Mouse (Mus musculus): Measurements from ENCODE around the gene Rgs6.

Rgs6 gene

DNA sequence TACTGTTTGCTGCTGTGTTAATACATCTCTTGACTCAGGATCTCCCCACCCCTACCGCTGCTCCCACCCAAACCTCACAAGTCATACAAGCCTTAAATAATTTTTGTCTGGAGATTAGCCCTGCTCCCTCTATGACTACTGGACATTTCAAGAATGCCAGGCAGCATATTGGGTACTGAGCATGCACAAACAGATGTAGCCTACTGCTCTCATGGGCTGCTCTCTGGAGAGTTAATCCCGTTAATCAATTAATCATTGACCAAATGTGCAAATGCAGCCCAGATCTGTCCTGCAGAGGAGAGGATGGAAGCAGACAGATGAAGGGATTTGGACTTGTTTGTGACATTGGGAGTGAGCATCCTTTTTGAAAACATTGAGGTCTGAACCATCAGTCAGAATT, at the start of gene Rgs6:
TSS of gene Rgs6 (plus strand) at position 276 of the 400 bp plus-strand sequence.
- 96% methylated on average over 2 of the region's 2 CpGs for WGBS

DNA sequence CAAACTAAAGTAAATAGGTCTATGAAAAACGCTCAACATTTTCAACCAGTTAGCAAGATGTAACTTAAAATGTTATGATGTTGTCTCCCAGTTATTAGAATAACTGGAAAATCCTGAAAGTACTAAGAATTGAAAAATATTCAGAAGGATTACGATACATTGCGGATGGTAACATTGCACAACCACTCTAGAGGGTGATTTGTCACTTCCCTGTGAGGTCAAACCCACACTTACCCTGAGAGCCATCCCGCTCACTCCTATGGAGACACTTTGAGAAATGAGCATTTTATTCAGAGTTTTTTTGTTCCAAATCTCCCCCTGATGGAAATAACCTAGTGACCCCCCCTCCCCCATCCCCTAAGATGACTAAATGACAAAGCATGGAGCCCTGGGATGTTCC, 41.0 kb upstream of the Rgs6 start:
- 96% methylated on average over 4 of the region's 4 CpGs for WGBS

DNA sequence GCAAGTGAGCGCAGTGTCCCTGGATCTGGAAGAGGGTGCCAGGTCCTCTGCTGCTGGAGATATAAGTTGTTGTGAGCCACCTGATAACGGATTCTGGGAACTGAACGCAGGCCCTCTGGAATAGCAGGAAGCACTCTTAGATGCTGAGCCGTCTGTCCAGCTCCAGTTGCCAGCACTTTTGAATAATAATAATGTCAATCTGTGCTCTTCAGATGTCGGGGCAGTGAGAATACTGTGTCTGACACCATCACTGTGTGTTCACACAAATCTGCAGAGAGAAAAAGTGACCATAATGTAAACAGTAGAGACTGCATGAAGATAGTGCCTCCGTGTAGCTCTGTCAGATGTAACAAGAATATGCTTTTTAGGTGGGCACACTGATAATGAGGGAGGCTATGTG, 38.9 kb upstream of the Rgs6 start:
- WGBS = 68% methylated on average over 6 of the region's 6 CpGs

DNA sequence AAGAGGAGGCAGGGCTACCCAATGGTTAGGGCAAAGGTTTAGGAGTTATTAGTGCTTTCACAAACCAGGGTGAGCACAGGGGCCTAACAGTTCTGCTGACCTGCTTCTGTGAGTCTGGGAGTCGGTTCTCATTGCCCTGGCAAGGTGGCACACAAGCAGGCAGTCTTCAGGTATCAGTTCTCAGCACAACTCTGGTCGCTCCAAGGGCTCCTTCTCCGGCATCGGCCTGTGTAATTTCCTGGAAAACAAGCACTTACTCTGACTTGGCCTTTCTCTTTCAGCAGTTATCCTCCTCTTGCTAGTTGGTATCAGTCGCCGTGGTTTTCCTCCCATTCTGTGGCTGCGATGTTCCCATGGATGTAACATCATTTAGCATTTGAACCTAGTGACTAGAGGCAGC, 38.0 kb upstream of the Rgs6 start:
- WGBS = 89% methylated on average over 7 of the region's 7 CpGs

DNA sequence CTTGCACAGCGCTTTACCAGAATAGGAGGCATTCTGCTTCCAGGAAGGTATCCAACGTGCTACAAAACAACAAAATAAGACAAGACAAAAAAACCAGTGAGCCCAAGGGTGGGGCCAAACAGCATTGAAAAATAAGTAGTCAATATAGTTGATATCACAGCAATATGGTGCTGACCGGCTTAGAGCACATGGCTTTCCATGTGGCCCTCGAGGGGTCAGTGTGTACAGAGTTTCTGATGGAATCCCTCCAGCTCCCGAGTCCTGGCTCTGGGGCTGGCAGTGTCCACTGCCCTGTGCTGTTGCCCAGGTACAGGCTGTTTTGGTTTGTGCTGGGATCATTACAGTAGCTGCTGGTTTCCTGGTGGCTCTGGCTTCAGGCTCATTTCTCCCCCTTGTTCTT, 35.7 kb upstream of the Rgs6 start:
- 94% methylated on average over 5 of the region's 5 CpGs for WGBS

DNA sequence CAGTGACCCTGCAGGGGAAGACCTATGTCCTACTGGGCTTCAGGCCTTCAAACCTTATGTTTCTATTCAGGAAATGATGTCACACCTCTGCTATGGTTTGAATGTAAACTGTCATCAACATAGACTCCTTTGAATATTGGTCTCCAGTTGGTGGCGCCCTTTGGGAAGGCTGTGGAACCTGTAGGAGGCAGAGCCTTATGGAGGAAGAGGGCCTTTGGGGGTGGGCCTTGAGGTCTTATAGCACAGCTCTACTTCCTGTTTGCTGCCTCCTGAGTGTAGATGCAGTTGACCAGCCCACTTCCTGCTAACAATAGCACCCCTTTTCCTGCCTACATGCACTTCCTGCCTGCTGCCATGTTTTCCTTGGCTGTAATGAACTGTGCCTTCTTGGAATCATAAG, 19.7 kb upstream of the Rgs6 start:
- WGBS = 77% methylated on average over 1 of the region's 1 CpGs

DNA sequence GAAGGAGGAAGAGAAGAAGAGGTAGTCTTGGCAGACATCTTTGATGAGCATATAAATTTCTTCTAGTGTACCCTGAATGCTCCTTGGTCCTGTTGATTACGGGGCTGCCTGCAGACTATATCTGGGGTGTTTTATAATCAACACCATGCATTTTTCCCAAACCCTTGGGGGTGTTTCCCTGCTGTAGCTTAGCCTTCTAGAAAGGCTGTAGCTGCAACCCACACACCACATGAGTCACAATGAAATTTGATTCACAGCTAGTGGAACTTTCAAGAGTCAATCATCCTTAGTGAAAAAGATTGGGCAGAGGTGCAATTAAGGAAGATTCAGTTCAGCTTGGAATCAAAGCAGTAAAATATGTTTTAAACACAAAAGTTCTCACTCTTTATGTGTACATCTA, 15.4 kb upstream of the Rgs6 start:
- 37% methylated on average over 1 of the region's 1 CpGs for WGBS

DNA sequence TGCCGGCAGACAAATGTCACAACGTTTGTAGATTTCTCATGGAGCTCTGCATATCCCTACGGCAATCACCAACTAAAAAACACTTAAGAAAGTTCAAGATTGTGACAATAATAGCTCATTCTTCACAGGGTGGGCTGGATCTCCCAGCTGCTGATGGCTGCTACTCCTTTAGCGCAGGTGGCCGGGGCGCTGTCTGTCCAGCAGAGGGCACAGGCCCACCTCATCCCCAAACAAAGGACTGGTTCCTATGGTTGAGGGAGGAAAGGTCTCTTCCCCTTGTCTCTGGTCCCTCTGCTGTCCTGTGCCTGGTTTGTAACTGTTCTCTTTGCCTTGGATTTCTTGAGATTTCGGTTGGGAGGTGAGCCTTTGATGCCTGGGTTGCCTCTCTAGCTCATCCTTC, 1.5 kb upstream of the Rgs6 start:
- 71% methylated on average over 7 of the region's 7 CpGs for WGBS

DNA sequence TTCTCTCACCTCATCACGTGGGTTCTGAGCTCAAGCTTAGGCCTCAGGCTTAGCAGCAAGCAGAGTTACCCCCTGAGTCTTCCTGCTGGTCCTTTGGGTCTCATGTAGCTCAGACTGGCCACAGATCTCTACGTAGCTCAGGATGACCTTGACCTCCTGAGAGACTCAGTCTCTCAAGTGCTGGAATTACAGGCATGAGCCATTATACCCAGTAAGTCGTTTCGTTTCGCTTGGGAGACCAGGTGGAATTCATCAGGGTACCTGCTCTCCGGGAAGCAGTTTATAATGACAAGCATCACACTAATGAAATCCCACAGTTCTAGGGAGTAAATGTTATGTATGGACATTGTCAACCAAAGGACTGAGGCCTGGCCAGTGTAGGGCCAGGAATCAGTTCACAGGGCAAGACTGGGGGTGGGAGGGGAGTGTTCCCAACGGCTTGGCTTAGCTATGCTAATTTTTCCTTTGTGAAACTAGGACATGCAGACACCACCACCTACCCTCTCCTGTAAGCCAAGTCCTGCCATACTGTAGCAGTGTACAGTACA, 670 bp upstream of the Rgs6 start:
- WGBS = 86% methylated on average over 7 of the region's 7 CpGs

DNA sequence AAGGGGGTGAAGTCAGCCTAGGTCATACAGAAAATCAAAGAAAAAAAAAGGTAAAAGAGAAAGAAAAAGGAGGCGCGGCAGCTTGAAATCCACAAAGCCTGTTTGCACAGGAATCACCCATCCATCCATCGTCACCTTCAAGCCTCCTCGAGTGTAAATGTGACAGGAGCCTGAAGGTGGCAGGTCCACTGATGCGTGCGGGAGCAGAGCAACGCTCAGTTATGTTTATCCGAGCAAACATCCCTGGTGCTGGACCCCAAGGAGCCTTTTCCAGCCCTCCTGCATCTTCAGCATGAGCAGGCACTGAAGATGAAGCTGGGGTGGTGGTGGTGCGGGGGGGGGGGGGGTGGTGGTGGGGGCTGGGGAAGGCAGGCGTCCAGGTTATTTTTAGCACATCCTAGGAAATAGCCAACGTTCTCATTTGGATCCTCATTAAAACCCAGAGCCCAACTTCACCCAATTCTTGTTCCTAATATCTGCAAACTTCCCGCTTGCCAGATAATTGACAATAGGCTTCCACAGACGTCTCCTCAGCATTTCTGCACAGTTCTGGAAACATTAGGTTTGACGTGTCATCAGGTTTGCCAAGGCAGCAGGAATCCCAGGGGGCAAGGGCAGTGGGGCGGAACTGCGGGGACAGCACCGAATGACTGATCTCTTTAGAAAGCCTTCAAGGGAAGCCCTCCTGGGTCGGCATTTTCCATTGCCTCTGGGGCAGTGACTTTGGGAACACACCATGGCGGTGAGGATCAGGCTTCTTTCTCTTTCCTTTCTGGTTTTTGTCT, 946 bp downstream of the Rgs6 start:
- 47% methylated on average over 19 of the region's 19 CpGs for WGBS

DNA sequence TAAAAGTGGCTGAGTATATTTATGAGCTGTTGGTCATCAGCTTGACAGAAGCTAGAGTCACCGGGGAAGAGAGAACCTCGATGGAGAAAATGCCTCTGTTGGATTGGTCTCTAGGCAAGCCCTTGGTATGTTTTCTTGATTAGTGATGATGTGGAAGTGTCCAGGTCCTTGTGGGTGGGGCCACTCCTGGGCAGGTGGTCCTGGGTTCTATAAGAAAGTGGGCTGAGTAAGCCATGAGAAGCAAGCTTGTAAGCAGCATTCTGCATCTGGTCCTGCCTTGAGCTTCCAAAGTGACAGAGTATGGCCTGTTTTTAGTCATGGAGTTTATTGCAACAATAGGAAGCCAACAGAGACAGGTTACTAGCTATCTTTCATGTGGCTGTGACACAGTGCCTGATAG, 10.9 kb downstream of the Rgs6 start:
- WGBS = 95% methylated on average over 2 of the region's 2 CpGs

DNA sequence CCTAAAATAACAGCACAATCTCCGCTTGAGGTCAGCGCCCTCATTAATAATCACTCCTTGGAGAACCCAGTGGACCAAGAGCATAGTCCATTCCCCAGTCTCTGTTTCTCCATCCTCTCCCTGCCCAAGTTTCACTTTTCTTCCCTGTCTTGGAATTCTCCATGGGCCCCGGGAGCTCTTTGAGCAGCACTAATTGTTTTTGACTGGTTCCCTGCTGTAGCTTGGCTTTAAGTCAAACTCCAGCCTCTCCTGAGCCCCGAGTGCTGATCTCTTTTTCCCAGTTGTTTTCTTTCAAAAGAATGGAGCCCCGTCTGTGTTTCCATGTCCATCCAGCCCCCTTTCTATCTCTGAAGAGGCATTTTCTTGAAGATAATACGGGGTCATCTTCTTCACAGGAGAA, 12.3 kb downstream of the Rgs6 start:
- 64% methylated on average over 6 of the region's 6 CpGs for WGBS

DNA sequence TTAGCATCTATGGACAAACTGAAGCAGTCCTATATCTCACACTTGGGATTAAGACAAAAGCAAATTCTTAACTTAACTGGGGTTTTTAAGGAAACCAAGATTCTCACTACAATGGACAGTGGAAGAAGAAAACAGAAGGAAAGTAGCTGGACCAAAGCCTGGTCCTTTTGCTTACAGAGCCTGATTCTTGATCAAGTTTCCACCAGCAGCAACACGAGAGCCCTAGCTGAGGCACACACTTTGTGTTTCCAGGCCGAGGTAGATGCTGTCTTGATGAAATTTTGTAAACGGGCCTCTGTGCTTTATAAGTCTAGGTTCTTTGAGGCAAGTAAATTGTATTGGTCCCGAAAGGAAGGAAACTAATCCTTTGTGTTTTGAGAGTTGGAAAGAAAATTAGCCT, 14.7 kb downstream of the Rgs6 start:
- 69% methylated on average over 4 of the region's 4 CpGs for WGBS

DNA sequence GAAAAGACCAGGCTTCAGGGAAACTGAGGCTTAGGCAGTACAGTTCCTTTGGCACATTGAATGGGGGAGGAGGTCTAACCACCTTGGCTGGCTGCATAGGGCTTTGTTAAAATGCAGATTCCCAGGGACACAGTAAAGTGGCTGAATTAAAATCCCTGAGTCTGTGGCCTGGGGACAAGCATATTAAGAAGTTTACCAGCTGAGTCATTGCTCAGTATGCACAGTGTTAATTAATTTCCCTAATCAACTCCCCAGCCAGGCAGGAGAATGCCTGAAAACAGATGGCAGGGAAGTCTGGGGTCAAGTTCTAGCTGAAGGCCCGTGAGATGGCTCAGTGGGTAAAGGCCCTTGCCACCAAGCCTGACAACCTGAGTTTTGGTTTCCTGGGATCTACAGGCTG, 15.2 kb downstream of the Rgs6 start:
- 67% methylated on average over 1 of the region's 1 CpGs for WGBS

DNA sequence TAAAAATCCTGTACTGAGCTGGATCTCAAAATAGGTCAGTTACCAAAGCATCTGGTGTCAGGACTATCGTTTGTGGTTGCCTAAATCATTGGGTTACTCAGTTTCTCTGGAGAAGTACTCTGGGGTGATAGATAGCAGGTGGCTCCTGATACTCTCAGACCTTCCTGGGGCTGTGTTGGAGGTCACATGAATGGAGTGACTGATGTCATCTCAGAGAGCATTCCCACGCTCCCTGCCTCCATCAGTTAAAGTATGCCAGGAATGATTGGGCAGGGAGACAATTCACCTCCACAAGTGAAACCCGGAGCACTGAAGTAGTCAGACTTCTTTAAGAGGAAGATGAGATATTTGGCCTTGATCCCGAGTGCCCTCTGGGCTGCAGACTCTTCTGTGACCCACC, 15.9 kb downstream of the Rgs6 start:
- 72% methylated on average over 4 of the region's 4 CpGs for WGBS

DNA sequence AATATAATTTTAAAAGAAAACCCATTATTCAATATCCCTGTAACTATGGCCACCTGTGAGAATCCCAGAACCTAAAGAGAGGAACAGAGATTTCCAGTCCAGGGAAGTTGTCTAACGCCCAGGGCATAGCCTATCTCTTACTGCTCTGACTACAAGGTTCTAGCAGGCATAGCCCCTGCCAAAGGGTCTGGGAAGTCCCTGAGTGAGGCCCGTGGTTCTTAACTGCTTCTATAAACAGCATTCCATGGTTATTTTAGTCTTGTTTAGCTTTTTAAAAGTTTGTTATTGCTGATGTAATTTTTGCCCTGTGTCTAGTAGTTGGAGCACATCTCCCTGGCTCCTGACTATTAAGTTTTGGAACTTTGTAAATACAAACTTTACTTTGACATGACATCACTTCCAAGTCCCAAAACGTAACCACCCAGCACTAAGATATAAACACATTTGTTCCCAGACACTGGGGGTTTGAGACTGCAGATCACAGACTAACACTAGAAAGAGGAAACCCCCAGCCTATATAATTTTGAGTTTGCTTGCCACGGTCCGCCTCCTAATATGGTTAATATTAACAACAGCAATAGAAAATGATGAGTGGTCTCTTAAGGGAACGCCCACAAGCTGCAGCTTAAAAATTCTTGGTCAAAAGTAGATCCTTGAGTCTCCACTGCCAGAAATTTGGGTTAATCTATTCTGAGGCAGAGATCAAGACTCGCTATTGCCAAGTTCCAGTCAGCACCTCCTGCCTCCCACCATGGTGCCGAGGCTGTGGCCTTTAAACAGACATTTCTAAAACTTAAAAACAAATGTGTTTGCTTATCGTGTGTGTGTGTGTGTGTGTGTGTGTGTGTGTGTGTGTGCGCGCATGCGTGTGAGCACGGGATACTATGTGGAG, 24.9 kb downstream of the Rgs6 start:
- WGBS = 85% methylated on average over 13 of the region's 13 CpGs

DNA sequence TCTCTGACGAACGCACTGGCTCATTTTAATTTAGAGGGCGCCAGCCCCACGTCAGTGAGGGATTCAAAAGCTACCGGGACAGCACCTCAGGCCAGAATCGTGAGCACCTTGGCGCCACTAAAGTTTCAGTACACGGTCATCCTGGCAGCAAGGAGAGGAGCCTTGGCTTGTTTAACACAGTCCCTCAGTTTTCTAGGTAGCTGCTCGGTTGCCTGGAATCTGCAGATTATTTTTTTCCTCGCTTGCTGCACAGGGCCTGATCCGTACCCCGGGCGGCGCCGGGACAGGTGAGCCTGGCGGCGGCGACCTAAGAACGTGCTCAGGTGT, 28.4 kb downstream of the Rgs6 start:
- 3% methylated on average over 19 of the region's 19 CpGs for WGBS

DNA sequence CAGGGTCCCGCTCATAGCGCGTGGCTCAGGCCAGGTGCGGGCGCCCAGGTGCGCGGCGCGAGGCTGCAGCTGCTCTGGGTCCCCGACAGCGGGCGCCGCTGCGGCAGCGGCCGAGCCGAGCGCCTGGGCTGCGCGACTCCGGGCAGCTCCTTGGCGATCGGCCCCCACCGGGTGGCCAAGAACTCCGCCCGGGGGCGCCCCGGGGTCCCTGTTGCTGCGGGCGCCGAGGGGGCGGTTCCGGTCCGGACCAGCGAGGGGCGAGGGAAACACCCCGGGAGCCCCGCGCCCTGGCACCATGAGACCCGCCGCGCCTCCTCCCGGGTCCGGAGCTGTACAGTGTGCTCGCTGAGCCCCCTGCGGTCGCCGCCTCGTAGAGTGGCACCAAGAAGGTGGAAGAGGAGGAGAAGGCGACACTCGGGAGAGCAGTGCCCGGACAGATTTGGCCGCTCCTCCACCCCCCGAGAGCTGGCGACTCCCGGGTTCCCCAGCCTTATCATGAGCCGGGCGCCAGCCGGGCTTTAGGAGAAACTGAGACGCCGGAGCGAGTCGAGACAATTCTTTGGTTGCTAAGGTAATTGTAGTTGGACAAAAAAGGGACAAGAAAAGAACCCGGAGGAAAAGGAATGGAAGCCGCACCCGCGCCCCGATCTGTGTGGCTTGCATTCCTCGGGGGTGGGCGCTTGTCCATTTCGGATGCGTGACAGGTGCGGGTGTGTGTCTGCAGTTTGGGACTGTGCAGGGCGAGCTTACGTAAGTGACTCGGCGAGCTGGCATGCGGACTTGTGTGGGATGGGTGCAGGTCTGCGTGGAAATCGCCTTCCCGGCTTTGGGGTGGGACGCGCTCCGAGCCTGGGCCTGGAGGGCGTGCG, 29.0 kb downstream of the Rgs6 start:
- WGBS = 1% methylated on average over 86 of the region's 86 CpGs

DNA sequence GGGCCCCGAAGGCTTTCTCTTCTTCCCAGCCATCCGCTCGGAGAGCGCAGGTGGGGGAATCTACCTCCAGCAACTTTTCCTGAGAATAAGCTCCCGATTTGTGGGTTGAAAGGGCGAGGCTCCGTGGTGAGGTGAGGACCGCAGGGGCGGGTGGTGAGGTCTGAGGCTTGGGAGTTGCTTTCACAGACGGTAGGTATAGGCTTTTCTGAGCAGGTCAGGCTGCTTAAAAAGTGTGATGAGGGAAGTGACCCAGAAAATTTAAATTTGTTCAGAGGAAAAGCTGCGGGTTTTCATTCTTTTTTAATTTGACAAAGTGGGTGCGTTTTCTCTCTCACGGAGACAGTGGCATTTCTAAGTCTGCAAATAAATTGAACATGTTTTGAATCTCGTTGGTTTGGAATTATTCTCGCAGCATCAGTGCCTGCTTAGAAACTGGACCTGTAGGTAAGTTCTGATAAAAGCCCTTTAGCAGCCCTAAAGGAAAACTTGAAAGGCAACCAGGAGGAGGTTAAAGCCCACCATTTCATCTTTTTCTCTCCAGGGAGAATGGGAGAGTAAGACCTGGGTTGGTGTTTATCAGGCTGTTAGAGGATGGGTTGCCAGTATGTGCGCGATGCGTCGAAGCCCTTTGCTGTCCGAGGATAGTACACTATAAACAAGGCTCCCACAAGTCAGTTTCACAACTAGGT, 29.7 kb downstream of the Rgs6 start:
- 13% methylated on average over 20 of the region's 20 CpGs for WGBS

DNA sequence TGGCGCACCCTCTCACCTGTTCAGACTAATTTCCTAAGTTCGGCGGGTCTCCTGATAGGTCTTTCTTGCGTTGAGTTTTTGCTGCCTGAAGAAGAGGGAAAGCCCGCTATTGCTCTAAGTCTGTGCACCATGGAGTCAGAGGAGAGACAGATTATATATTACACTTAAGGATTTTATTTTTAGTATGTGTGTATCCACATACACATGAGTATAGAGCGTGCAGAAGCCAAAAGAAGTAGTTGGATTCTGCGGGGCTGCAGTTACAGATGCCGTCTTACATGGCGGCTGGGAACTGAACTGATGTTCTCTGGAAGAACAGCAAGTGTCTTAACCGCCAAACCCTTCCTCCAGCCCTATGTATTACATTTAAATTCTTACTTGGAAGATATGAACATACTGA, 52.3 kb downstream of the Rgs6 start:
- WGBS = 86% methylated on average over 10 of the region's 10 CpGs

DNA sequence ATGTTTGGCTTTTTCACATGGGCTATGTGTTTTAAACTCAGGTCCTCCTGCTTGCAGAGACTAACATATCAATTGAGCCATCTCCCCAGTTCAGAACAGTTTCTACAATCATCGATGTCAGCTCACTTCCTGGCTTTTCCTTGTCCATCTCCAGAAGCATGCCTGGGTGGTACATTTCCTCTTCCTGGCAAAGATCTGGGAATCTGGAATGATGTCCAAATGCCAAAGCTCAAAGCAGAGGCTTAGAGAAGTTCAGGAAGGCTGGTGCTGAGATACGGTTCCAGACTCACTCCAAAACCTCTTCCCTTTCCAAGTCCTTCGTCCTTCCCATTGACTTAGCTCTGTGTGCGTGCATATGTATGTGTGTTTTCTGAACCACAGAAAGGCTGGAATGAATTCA, 59.8 kb downstream of the Rgs6 start:
- WGBS = 71% methylated on average over 4 of the region's 4 CpGs
